16 mouse cellular contexts compared by ENCODE assay signal in the genomic region with DNA sequence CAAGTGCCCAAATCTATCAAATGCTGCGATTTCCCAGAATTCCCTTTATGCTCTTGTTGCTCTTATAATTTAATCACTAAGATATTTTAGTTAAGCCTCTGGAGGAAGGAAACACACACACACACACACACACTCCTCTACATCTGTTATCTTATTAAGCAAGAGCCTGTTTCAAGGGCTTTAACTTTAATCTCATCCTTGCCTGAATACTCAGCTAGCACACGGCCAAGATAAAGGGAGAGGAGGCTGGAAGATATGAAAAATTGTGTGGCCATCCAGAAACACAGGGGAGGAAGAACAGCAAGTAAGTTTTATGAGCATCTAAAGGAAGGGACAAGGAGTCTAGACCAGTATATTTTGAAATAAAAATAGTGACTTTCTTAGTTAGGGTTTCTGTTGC.
"Had no signal": no experiment of that assay in that cellular context is flagged by ENCODE, and none has a peak within 500 bp of the region (broad histone marks: within the 10 kb centered on the region; RNA-seq: fewer than 3 reads in every experiment).

No protein-coding gene starts in this region.

- H3K4me2 ChIP-seq: liver, embryonic 13.5 days; lung, embryonic 14.5 days; midbrain, embryonic 12.5 days; neural tube, embryonic 12.5 days had no signal

- H3K27ac ChIP-seq: liver, embryonic 13.5 days; midbrain, embryonic 10.5 days; midbrain, embryonic 12.5 days; neural tube, embryonic 12.5 days had no signal

- DNase-seq: liver, embryonic 13.5 days; lung, adult 18-20 months; lung, embryonic 14.5 days; lung, postnatal 10 days; lung, postnatal 4 days; midbrain, embryonic 14.5 days; right cerebral cortex, postnatal 14 days; spleen, adult 18-20 months; thymus, adult 18-20 months; thymus, postnatal 14 days; thymus, postnatal 36 days had no signal

- H3K27me3 ChIP-seq: liver, embryonic 13.5 days; megakaryocyte, embryonic 14.5 days; midbrain, embryonic 12.5 days; neural tube, embryonic 12.5 days had no signal

- H3K4me3 ChIP-seq: liver, embryonic 13.5 days; megakaryocyte, embryonic 14.5 days; midbrain, embryonic 10.5 days; midbrain, embryonic 12.5 days; neural tube, embryonic 12.5 days had no signal

- H3K36me3 ChIP-seq: liver, embryonic 13.5 days; midbrain, embryonic 10.5 days; midbrain, embryonic 12.5 days; neural tube, embryonic 12.5 days had no signal

- H3K9me3 ChIP-seq: midbrain, embryonic 10.5 days; midbrain, embryonic 12.5 days; neural tube, embryonic 12.5 days had no signal

- H3K9ac ChIP-seq: liver, embryonic 13.5 days; lung, embryonic 14.5 days; midbrain, embryonic 12.5 days; neural tube, embryonic 12.5 days had no signal

- ATAC-seq: midbrain, embryonic 16.5 days had no signal

- H3K4me1 ChIP-seq: liver, embryonic 13.5 days had no signal
